Mouse (Mus musculus) right cerebral cortex, adult 2 months (tissue): ENCODE measurements around the gene Cryaa.
"Not testable (repeated sequence)": the region's sequence is repeated elsewhere in the genome, so short reads cannot be mapped to it uniquely, and the experiment has no call there.

Source experiments
- DNase-seq, 2 experiments: peaks; one replicate each; pipeline ENCODE4 v3.0.0; 2021 to 2022; ENCODE audit warnings: low spot score in 2 of 2

Cryaa gene

GRCm38 (mm10) chr17:31660661-31661250 lies 16.9 kb upstream of the Cryaa start:
- DNase-seq: peak; percentile 71 to 84

GRCm38 (mm10) chr17:31662855-31663254 lies 14.8 kb upstream of the Cryaa start:
- no peak for DNase-seq

- DNase-seq: peak; percentile 78
Observed at GRCm38 (mm10) chr17:31664760-31665159, 12.8 kb upstream of the Cryaa start.

GRCm38 (mm10) chr17:31668306-31668705 lies 9.3 kb upstream of the Cryaa start:
- no peak for DNase-seq

GRCm38 (mm10) chr17:31670163-31670562 lies 7.4 kb upstream of the Cryaa start:
- no peak for DNase-seq

GRCm38 (mm10) chr17:31671698-31672097 lies 5.9 kb upstream of the Cryaa start:
- DNase-seq: no peak

GRCm38 (mm10) chr17:31672279-31672678 lies 5.3 kb upstream of the Cryaa start:
- DNase-seq: no peak

- no peak for DNase-seq
Observed at GRCm38 (mm10) chr17:31674426-31674825, 3.2 kb upstream of the Cryaa start.

GRCm38 (mm10) chr17:31680450-31680849 lies 2.8 kb downstream of the Cryaa start:
- DNase-seq: no peak

- peak; percentile 88 to 90 for DNase-seq
Observed at GRCm38 (mm10) chr17:31685514-31686224, 8.1 kb downstream of the Cryaa start.

- DNase-seq: no peak
Observed at GRCm38 (mm10) chr17:31686225-31686564, 8.6 kb downstream of the Cryaa start.

- DNase-seq: no peak
Observed at GRCm38 (mm10) chr17:31688112-31688511, 10.5 kb downstream of the Cryaa start.

GRCm38 (mm10) chr17:31689606-31690005 lies 12.0 kb downstream of the Cryaa start:
- no peak for DNase-seq

- DNase-seq: no peak
Observed at GRCm38 (mm10) chr17:31692918-31693317, 15.3 kb downstream of the Cryaa start.

GRCm38 (mm10) chr17:31693330-31694022 lies 15.9 kb downstream of the Cryaa start:
- peak; percentile 83 to 84 for DNase-seq

GRCm38 (mm10) chr17:31694023-31694376 lies 16.4 kb downstream of the Cryaa start:
- DNase-seq: no peak

- DNase-seq: no peak
Observed at GRCm38 (mm10) chr17:31694949-31695348, 17.3 kb downstream of the Cryaa start.

- DNase-seq: not testable (repeated sequence)
Observed at GRCm38 (mm10) chr17:31695356-31695755, 17.7 kb downstream of the Cryaa start.

- no peak for DNase-seq
Observed at GRCm38 (mm10) chr17:31698347-31698746, 20.7 kb downstream of the Cryaa start.

- DNase-seq: no peak
Observed at GRCm38 (mm10) chr17:31703276-31703980, 25.8 kb downstream of the Cryaa start.

- DNase-seq: peak; percentile 29 to 49
Observed at GRCm38 (mm10) chr17:31705271-31706020, 27.8 kb downstream of the Cryaa start.
